18 mouse cellular contexts compared by ENCODE assay signal in genomic region chr7:17038018-17038695, GRCm38 (mm10). TPM values are rescaled to one million over a fixed set of nuclear protein-coding genes. Genes with fewer than 3 reads are reported as not detected.
A peak's percentile ranks its signal among the peaks of the same experiment; 100 is the strongest.
DNase-seq lines count a peak whose midpoint lies in the region; ATAC-seq and TF ChIP-seq lines count a peak whose summit lies in the region.
"Had no signal": no experiment of that assay in that cellular context is flagged by ENCODE, and none has a peak within 500 bp of the region (broad histone marks: within the 10 kb centered on the region; RNA-seq: fewer than 3 reads in every experiment).

No protein-coding gene starts in this region.

- peak; percentile 83 for ATAC-seq in midbrain, embryonic 11.5 days (ENCODE audit: low FRiP score)
- ATAC-seq in megakaryocyte-erythroid progenitor cell, adult 5-6 weeks (replicated peaks; ENCODE audit: low FRiP score, low TSS enrichment, poor library complexity, severe bottlenecking): no peak
- no peak for ATAC-seq in activated CD4-positive, CD25-positive, alpha-beta regulatory T cell, adult 4 months
- ATAC-seq: intestine, embryonic 15.5 days had no signal

- no peak for TF ChIP-seq CTCF in cerebellum, adult 2 months (IDR thresholded peaks at IDR 0.05; ENCODE audit: borderline replicate concordance, insufficient read depth, low read depth, low read length)

- H3K4me2 ChIP-seq in midbrain, embryonic 11.5 days: no peak overlapping the region
- H3K4me2 ChIP-seq: intestine, embryonic 15.5 days; limb, embryonic 15.5 days had no signal

- H3K27ac ChIP-seq in cerebellum, adult 2 months (ENCODE audit: insufficient read depth, low read length): no peak overlapping the region
- H3K27ac ChIP-seq in midbrain, embryonic 11.5 days (ENCODE audit: low read depth, low read length): peak overlapping the region; percentile 47
- H3K27ac ChIP-seq: intestine, embryonic 15.5 days; left cerebral cortex, adult 2 months; limb, embryonic 15.5 days; macrophage had no signal

- TF ChIP-seq POLR2A in cerebellum, adult 2 months (IDR thresholded peaks at IDR 0.05; ENCODE audit: borderline replicate concordance, insufficient read depth, low read length): no peak

- no peaks in the 10 kb centered on the region for H3K27me3 ChIP-seq in cerebellum, adult 2 months (ENCODE audit: control insufficient read depth, insufficient read depth, low read length)
- no peaks in the 10 kb centered on the region for H3K27me3 ChIP-seq in midbrain, embryonic 11.5 days (ENCODE audit: control insufficient read depth, insufficient read depth, low read length)
- H3K27me3 ChIP-seq: intestine, embryonic 15.5 days; limb, embryonic 15.5 days had no signal

- no peaks in the 10 kb centered on the region; the same call in 1 of the 2 replicates for H3K4me1 ChIP-seq in cerebellum, adult 2 months (ENCODE audit: control insufficient read depth, insufficient read depth, low read length)
- H3K4me1 ChIP-seq in midbrain, embryonic 11.5 days (ENCODE audit: control insufficient read depth, insufficient read depth, low read length): peaks cover 3% of the 10 kb centered on the region; the same call in 1 of the 2 replicates
- H3K4me1 ChIP-seq: intestine, embryonic 15.5 days; limb, embryonic 15.5 days had no signal

- no peaks in the 10 kb centered on the region for H3K36me3 ChIP-seq in midbrain, embryonic 11.5 days (ENCODE audit: control insufficient read depth, insufficient read depth, low read length)

- H3K9ac ChIP-seq in midbrain, embryonic 11.5 days (ENCODE audit: low read length): no peak overlapping the region
- H3K9ac ChIP-seq: intestine, embryonic 15.5 days; limb, embryonic 15.5 days had no signal

- no peaks in the 10 kb centered on the region for H3K9me3 ChIP-seq in midbrain, embryonic 11.5 days (ENCODE audit: control insufficient read depth, low read length)
- H3K9me3 ChIP-seq: intestine, embryonic 15.5 days; limb, embryonic 15.5 days had no signal

- 48% methylated on average over 9 of the region's 9 CpGs for WGBS in cerebellum, adult 2 months
- WGBS in midbrain, embryonic 11.5 days: 29% methylated on average over 9 of the region's 9 CpGs

- H3K4me3 ChIP-seq in cerebellum, adult 2 months (replicated peaks; ENCODE audit: insufficient read depth, low read depth, low read length): no peak overlapping the region
- no peak overlapping the region for H3K4me3 ChIP-seq in midbrain, embryonic 11.5 days (ENCODE audit: low read depth, low read length)
- H3K4me3 ChIP-seq: intestine, embryonic 15.5 days; left cerebral cortex, adult 2 months; limb, embryonic 15.5 days had no signal

- intact Hi-C loops in left cerebral cortex, postnatal 4 days (cut with DNase I): no loop called here
- intact Hi-C loops in left cerebral cortex, postnatal 14 days (cut with DNase I): no loop called here

- peak; percentile 77 to 81 for DNase-seq in cerebellum, postnatal 10 days
- DNase-seq in cerebellum, adult 2 months: no peak
- peak; percentile 63 for DNase-seq in left cerebral cortex, postnatal 4 days
- no peak for DNase-seq in left cerebral cortex, postnatal 14 days (ENCODE audit: low spot score in 2 of 2)
- peak; percentile 88 for DNase-seq in midbrain, embryonic 11.5 days (ENCODE audit: low spot score, missing footprints)
- DNase-seq in retina, postnatal 7 days (ENCODE audit: low read depth, low spot score): peak; percentile 65
- DNase-seq: cerebellum, adult 9-11 months; kidney, postnatal 14 days; lung, adult 18-20 months had no signal

RNA-seq across cellular contexts. Expression of gene Ppp5c, which starts 10.4 kb away (rescaled TPM):
- 306 and 336 TPM in 2 replicates for polyA plus RNA-seq in cerebellum, adult 2 months (2012; rRNA removed)
- 100 to 1,000 TPM; 110 to 120 TPM for total RNA-seq in left cerebral cortex, postnatal 4 days (2021)
- 100 to 1,000 TPM; 182 to 185 TPM for total RNA-seq in left cerebral cortex, postnatal 14 days (2021)
- 101 and 108 TPM in 2 replicates for polyA plus RNA-seq in midbrain, embryonic 11.5 days (2014; fragmentation: Nextera tagmentation; extraction: Ambion mirVana)
- 148 and 150 TPM in 2 replicates for total RNA-seq in megakaryocyte-erythroid progenitor cell, adult 5-6 weeks (2014; fragmentation: Nextera tagmentation)
- 58.8 and 82.4 TPM in 2 replicates for total RNA-seq in megakaryocyte-erythroid progenitor cell, adult 5-6 weeks (2017)
- 10 to 100 TPM; 49.6 to 63.3 TPM for polyA plus RNA-seq in activated CD4-positive, CD25-positive, alpha-beta regulatory T cell, adult 4 months (2017; shearing (Covaris generic))

RNA-seq across cellular contexts. Expression of gene Hif3a, which starts 24.1 kb away (rescaled TPM):
- 2.1 and 4.2 TPM in 2 replicates for polyA plus RNA-seq in cerebellum, adult 2 months (2012; rRNA removed)
- total RNA-seq in left cerebral cortex, postnatal 4 days (2021): 1 to 10 TPM; 6.7 to 7.9 TPM
- total RNA-seq in left cerebral cortex, postnatal 14 days (2021): 10 to 100 TPM in 1 of 2 experiments, 1 to 10 TPM in 1; 8.3 to 16.0 TPM
- polyA plus RNA-seq in midbrain, embryonic 11.5 days (2014; fragmentation: Nextera tagmentation; extraction: Ambion mirVana): 3.9 and 5.2 TPM in 2 replicates
- 22.8 and 39.3 TPM in 2 replicates for total RNA-seq in megakaryocyte-erythroid progenitor cell, adult 5-6 weeks (2014; fragmentation: Nextera tagmentation)
- 2.9 and 3.7 TPM in 2 replicates for total RNA-seq in megakaryocyte-erythroid progenitor cell, adult 5-6 weeks (2017)
- polyA plus RNA-seq in activated CD4-positive, CD25-positive, alpha-beta regulatory T cell, adult 4 months (2017; shearing (Covaris generic)): under 1 TPM; 0.32 to 0.49 TPM
- polyA plus RNA-seq: macrophage had no signal

RNA-seq across cellular contexts. Expression of gene Psg16, which starts 35.7 kb away (rescaled TPM):
- 20.8 and 22.0 TPM in 2 replicates for polyA plus RNA-seq in cerebellum, adult 2 months (2012; rRNA removed)
- 1 to 10 TPM; 5.2 to 6.8 TPM for total RNA-seq in left cerebral cortex, postnatal 4 days (2021)
- total RNA-seq in left cerebral cortex, postnatal 14 days (2021): 1 to 10 TPM; 3.8 to 4.2 TPM
- polyA plus RNA-seq in midbrain, embryonic 11.5 days (2014; fragmentation: Nextera tagmentation; extraction: Ambion mirVana): 0.10 and 0.22 TPM in 2 replicates
- 0.11 TPM in 1 of 2 replicates, not detected in the other for total RNA-seq in megakaryocyte-erythroid progenitor cell, adult 5-6 weeks (2014; fragmentation: Nextera tagmentation)
- 1.1 TPM in 1 of 2 replicates, not detected in the other for total RNA-seq in megakaryocyte-erythroid progenitor cell, adult 5-6 weeks (2017)
- polyA plus RNA-seq in activated CD4-positive, CD25-positive, alpha-beta regulatory T cell, adult 4 months (2017; shearing (Covaris generic)): 1 to 10 TPM in 1 of 2 experiments, not detected in 1; 1.1 TPM
- total RNA-seq: CH12.LX had no signal
- polyA plus RNA-seq: gonadal fat pad, adult 2 months; macrophage had no signal

RNA-seq across cellular contexts. Expression of gene Ccdc8, which starts 45.6 kb away (rescaled TPM):
- polyA plus RNA-seq in cerebellum, adult 2 months (2012; rRNA removed): 0.87 and 1.2 TPM in 2 replicates
- 1 to 10 TPM; 3.3 to 4.3 TPM for total RNA-seq in left cerebral cortex, postnatal 4 days (2021)
- total RNA-seq in left cerebral cortex, postnatal 14 days (2021): 1 to 10 TPM; 3.0 TPM
- polyA plus RNA-seq in midbrain, embryonic 11.5 days (2014; fragmentation: Nextera tagmentation; extraction: Ambion mirVana): 13.2 and 14.7 TPM in 2 replicates
- total RNA-seq in megakaryocyte-erythroid progenitor cell, adult 5-6 weeks (2014; fragmentation: Nextera tagmentation): 0.79 and 2.7 TPM in 2 replicates
- 1.1 and 5.3 TPM in 2 replicates for total RNA-seq in megakaryocyte-erythroid progenitor cell, adult 5-6 weeks (2017)
- polyA plus RNA-seq in activated CD4-positive, CD25-positive, alpha-beta regulatory T cell, adult 4 months (2017; shearing (Covaris generic)): under 1 TPM in 1 of 2 experiments, not detected in 1; 0.16 TPM

RNA-seq across cellular contexts. Expression of gene Gm42372, which starts 55.3 kb away (rescaled TPM):
- 33.2 and 34.4 TPM in 2 replicates for polyA plus RNA-seq in cerebellum, adult 2 months (2012; rRNA removed)
- 10 to 100 TPM; 38.0 to 41.8 TPM for total RNA-seq in left cerebral cortex, postnatal 4 days (2021)
- 10 to 100 TPM; 59.2 to 61.7 TPM for total RNA-seq in left cerebral cortex, postnatal 14 days (2021)
- polyA plus RNA-seq in midbrain, embryonic 11.5 days (2014; fragmentation: Nextera tagmentation; extraction: Ambion mirVana): 1.6 and 2.5 TPM in 2 replicates
- total RNA-seq in megakaryocyte-erythroid progenitor cell, adult 5-6 weeks (2014; fragmentation: Nextera tagmentation): 0.28 and 0.35 TPM in 2 replicates
- not detected in 2 replicates for total RNA-seq in megakaryocyte-erythroid progenitor cell, adult 5-6 weeks (2017)
- polyA plus RNA-seq in activated CD4-positive, CD25-positive, alpha-beta regulatory T cell, adult 4 months (2017; shearing (Covaris generic)): 1 to 10 TPM; 3.6 to 4.2 TPM
- polyA plus RNA-seq: gonadal fat pad, adult 2 months; macrophage; urinary bladder, adult 2 months had no signal

Comparison
In these comparisons a context has a peak if more than half of its experiments do, and no peak if none do; other contexts are left out.
1. DNase-seq: peak in cerebellum, postnatal 10 days (2 of 2), left cerebral cortex, postnatal 4 days (single experiment), midbrain, embryonic 11.5 days (single experiment) and retina, postnatal 7 days (single experiment); none in cerebellum, adult 2 months (0 of 2) and left cerebral cortex, postnatal 14 days (0 of 2).